Mouse (Mus musculus): Measurements from ENCODE around the gene Ifih1.

Ifih1 gene

DNA sequence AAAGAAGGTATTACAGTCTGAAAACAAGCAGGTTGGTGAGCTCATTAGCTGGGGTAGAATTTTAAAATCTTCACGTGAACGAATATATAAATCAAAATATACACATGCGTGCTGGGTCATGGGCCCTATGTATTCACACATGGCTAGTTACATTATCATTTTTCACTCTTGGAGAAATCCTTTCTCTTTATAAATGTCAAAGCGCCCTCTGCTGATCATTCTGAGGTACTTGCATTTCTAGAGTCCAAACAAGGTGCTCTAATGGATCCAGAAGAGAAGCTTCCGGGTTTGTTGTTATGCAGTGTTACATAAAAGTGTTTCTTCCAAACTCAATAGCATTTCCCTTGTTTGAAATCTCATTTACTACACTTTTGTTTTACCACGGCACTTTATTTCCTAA is 15.6 kb downstream of the Ifih1 start:
- DNase-seq (ENCODE audit: low read depth) = peak; percentile 72

DNA sequence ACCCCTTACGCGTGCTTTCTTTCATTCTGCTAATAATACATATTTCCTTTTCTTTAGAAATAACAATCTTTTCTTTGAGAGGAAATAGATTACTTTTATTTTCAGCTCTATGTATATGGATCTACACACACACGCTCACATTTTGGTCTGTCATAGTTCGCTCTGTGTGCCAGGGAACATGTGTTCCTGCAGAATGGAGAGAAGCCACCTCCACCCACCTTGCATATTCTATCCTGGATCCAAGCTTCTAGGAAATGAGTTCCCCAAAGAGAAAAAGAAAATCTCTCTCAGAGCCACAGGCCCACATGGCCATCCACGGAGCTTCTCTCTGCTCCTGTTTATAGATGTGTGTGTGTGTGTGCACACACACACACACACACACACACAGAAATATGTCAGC is 17.7 kb downstream of the Ifih1 start:
- DNase-seq (ENCODE audit: low read depth) = no peak

DNA sequence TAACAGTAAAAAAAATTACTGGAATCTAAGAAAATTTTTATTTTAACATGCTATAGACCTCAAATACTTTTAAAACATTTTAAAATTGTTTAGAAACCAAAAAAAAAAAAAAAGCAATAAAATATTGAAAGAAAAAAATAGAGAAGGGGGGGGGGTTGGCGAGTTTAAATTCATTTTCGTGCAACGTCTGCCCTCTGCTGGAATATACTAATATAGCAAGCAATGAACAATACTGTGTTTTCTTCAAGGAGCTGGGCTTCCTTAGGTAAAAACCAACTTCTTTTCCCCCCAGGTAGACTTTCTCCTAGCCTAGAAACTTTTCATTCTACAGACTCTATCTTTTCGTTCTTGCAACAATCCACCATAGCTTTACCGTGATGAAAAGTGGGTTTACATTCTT is 18.3 kb downstream of the Ifih1 start:
- peak; percentile 66 for DNase-seq (ENCODE audit: low read depth)

DNA sequence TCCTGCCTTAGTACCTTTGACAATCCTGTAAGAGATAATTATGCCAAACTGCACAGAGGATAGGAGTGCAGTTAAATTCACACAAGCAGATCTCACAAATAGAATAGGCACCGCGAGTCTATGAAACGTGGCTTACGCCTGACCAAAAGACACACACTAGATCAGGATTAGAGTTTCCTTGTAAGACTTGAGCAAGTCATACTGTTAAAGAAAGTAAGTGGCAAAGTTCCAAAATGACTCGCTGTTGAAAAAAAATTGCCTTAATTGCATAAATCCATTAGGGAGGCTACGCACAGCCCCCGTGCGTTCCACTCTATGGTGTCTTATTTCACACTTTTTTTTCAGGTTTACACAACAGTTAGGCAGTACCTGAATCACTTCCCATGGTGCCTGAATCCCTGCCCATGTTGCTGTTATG is 23.0 kb downstream of the Ifih1 start:
- no peak for DNase-seq (ENCODE audit: low read depth)

DNA sequence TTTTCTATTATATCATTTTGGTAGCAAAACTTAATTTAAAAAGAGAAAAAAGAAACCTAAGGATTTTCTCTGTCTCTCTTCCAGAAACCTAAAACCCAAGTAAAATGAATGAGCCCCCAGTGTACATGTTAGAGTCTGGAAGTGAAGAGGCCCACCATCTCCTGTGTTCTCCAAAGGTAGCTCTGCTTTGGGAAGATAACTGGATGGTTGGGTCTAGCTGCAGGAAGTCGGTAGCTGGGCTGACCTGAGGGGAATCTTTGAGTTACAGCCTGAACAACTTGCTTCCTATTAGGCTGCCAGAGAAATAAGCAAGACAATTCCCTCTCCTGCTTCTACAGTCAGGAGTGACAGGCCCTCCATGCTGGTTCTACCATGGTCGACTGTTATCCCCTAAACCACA is 26.4 kb downstream of the Ifih1 start:
- no peak for DNase-seq (ENCODE audit: low read depth)

DNA sequence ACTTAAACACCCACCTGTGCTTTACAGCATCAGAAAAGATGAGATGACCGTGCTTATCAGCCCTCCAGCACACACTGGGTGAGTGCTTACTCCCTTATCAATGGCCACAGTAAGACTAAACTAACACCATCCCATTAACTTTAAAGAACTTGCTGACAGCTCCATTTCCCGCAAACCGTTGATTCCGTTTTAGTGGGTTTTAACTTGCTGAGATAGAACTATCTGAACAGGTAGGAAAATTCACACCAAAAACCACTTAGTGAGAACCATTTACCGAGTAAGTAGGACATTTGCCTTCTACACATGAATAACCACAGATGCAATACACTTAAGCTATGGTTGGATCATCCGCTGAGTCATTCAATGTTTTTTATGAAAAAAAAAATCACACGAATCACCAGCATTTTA is 27.1 kb downstream of the Ifih1 start:
- no peak for DNase-seq (ENCODE audit: low read depth)

DNA sequence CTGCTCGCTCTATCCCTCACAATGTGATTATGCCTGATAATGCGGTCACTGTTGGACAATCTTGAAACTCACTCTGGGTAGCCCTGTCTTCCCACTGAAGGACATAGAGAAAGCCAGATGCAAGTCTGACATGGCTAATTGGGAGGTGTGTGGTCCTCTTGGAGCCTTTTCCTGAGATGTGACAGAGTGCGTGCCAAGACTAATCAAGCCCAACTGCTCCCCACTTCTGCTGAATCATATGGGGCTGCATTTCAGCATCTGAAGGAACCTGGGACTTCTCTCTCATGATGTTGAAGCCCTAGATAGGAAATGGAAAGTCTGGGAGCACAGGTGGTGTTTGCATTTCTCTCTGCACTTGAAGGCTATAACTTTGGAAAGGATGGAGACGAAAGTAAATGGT is 32.9 kb downstream of the Ifih1 start:
- DNase-seq (ENCODE audit: low read depth) = no peak

DNA sequence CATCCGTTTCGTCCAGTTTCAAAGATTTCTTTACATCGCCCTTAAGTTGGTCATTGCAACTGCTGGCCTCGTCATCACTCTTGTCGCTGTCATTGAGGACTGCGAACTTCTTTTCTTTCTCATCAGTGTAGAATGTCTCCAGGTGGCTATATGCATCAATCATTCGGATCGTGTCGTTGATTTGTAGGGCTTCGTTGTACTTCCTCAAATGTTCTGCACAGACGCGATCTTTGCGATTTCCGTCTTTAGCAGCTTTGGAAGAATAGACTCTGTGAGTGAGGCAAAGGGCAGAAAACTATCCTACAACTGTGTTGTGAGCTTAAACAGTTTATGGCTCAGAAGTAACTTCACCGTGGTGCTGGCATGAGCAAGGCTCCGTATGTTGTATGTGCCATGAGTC is 39.9 kb downstream of the Ifih1 start:
- no peak for DNase-seq (ENCODE audit: low read depth)

DNA sequence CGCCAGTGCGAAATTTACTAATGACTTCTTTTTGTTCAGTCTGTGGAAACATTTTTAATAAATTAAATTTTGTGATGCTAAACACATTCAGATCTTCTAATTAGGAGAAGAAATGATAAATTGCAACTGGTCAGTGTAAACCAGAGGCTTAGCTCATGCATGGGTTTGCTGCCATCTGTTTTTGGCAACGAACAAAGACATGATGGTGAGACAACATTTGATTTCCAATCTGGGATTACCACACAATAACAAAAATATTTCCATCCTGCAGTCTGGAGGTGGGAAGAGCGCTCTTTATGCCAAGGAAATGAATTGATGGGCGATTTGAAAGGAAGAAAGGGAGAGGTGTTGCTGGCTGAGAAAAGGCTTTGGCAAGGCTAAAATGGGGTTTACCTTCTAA is 42.5 kb downstream of the Ifih1 start:
- no peak for DNase-seq (ENCODE audit: low read depth)

DNA sequence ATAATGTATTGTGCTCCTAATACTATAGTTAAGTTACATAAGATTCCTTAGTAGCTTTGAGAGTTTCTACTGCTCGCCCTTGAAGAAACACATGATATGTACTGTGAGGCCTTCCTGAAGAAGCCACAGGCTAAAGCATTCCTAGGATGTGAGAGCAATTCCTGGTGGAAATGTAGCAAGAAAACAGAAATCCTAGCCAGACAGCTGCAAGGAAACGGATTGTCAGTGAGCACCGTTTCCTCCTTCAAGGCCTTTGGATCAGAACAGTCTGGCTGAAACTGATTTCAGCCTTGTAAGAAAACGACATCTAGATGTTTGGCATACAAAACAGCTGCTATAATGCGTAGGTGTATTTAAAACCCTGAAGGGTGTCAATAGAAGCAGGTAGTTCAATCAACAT is 49.5 kb downstream of the Ifih1 start:
- no peak for DNase-seq (ENCODE audit: low read depth)

DNA sequence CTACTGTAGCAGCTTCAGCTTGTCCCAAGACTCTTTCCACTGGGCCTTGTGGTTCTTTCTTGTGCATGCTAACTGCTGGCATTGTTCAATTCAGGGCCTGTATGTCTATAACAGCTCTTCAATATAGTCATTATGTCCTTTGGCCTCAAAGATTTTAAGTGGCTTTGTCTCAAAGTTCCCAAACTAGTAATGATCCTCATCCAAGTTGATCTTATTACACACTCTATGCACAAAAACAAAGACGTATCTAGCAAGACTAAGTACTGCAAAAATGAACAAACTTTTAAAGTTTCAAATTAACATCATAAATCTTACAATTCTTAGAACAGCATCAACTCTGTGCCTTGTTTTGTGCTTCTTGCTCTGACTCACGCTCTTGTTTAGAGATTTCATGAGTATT is 51.6 kb downstream of the Ifih1 start:
- no peak for DNase-seq (ENCODE audit: low read depth)

DNA sequence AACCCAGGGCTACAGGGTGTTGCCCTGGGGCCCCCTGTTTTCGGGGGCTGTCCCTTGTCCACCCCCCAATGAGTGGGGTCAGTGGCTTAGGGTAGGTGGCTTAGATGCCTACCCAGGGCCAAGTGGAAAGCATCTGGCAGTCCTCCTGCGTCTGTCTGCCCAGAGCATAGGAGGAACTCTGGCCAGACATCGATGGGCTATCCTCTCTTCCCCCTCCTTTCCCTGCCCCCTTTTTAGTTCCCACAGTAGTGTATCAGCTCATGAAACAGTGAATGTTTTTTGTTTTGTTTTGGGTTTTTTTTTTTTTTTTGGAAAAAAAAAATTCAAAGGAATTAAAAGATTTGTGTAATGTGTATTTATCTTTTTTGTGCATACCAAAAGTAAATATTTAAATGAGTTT is 54.5 kb downstream of the Ifih1 start:
- no peak for DNase-seq (ENCODE audit: low read depth)

DNA sequence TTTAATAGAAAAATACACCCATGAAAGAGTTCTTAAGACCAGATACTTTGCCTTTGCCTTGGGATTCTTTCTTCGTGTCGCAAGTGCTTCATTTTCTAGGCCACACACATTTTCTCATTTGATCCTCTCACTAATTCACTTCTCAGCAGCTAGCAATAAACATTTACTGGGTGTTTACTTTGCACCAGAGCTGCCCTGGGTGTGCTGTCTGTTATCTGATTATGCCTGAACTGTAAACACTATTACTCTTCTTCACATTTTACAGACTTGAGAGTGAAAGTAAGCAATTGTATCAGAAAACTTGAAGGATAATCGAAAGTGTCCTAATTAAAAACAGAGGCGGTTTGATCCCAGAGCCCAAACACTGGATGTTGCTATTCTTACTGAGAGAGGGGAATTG is 56.7 kb downstream of the Ifih1 start:
- DNase-seq (ENCODE audit: low read depth) = no peak

DNA sequence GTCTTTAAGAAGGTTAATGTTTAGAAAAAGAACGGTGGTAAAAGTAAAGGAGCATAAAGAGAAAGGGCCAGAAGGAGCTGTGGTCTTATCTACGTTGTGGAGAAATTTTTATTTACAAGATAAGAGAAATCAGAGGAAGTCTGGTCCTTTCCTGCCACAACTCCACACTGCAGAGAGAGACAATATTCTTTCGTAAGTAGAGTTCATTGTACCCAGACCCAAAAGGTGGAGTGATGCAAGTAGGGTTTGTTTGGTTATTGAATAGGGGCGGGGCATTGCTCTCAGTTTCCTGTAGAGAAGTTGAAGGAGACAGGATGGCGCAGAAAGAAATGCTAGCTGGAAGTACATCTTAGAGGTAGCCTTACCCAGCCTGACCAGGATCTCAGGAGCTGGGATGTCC is 60.3 kb downstream of the Ifih1 start:
- no peak for DNase-seq (ENCODE audit: low read depth)

DNA sequence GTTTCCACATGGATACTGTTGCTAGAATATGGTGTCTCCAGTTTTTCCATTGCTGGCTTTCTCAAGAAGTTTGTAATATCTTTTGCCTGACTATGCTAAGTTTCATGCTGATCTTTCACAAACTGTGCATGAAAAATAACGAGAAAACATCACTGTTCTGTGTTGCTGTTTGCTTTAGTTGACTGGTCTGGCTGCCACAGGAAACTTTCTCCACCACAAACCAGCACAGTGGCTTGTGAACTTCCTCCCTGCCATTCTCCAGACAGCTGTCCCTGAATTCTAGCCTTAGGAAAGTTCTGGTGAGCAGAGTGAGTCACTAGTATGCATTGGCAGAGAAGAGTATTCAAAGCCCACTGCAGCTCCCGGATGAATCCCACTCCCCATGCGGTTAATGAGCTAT is 71.1 kb downstream of the Ifih1 start:
- DNase-seq (ENCODE audit: low read depth) = no peak

DNA sequence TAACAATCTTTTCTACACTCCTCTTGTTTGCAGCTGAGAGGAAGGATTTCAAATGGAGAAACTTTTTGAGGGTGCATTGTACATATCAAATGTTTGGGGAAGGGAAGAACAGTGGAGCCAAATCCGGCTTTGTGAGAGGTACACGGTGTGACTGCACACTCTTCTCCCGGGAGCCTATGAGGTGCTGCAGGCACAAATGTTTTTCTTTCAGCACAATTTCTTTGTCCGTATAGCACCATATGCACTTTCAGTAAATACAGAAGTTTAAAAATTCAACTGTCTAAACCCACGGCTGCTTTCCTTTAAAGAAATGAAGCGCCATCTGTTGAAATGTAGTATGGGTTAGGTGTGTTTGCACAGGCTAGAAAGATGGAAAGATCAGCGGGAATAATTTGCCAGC is 71.8 kb downstream of the Ifih1 start:
- no peak for DNase-seq (ENCODE audit: low read depth)

DNA sequence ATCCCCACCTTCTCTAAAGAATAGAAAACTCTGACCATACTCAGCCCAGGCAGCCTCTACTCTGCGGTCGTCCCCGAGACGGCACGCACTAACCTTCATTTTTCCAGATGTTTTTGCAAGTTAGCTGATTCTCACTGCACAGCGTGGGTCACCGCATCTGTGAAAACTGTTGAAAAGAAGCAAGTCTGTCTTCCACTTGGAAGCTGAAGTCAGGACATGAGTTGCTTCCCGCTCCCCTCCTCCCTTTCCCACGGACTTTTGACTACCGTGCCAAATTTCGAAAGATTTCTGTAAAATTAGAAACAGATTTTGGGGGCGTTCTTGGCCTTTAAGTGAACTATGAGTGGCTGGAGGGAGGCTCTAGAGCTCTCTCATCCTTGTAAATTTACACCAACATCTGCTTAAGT is 72.3 kb downstream of the Ifih1 start, which contains the start of gene Fap:
TSS of gene Fap (minus strand) at position 323 of the 407 bp plus-strand sequence.
- DNase-seq (ENCODE audit: low read depth) = no peak

DNA sequence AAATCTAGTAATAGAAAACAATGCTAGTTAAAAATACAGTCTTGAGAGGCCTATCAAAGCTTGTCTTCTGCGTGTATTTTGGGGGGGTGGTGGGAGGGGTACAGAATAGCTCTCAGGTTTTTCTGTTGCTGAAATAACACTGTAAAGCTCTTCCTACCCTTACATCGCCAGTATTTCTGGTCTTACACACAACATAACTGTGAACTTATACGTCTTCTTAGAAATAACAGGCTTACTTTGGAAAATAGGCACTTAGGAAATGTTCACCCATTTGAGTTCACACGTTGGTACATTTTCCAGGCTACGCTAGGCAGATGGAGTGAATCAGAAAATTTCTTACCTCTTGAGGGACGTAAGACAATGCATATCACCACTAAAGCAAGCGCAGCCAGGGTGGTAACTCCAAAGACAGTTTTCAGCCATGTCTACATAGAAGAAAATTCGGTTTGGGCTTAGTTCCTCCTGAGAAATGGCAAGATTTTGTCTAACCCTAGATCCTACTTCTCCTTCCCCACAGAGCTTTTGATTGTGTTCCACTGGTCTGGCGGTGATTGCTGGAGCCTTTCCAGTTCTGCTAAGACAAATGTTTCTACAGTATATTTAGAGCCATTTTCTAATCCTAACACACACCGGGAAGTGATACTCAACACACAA is 72.8 kb downstream of the Ifih1 start:
- DNase-seq (ENCODE audit: low read depth) = no peak

DNA sequence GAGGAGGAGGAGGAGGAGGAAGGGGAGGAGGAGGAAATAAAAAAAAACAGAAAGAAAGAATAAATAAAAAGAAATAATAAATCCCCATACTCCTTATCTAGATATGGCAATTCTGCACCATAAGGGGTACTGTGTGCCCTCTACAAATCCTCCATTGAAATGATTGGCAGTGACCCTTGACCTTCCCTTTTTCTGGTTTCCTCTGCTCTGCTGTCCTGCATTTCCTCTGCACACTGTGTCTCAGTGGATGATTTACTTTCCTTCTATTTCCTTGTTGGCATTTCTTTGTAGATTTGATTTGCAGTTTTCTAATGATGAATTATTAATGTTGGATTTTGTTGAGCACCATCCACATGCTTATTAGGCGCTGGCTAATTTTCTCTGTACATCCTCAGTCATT is 81.4 kb downstream of the Ifih1 start:
- DNase-seq (ENCODE audit: low read depth) = no peak

DNA sequence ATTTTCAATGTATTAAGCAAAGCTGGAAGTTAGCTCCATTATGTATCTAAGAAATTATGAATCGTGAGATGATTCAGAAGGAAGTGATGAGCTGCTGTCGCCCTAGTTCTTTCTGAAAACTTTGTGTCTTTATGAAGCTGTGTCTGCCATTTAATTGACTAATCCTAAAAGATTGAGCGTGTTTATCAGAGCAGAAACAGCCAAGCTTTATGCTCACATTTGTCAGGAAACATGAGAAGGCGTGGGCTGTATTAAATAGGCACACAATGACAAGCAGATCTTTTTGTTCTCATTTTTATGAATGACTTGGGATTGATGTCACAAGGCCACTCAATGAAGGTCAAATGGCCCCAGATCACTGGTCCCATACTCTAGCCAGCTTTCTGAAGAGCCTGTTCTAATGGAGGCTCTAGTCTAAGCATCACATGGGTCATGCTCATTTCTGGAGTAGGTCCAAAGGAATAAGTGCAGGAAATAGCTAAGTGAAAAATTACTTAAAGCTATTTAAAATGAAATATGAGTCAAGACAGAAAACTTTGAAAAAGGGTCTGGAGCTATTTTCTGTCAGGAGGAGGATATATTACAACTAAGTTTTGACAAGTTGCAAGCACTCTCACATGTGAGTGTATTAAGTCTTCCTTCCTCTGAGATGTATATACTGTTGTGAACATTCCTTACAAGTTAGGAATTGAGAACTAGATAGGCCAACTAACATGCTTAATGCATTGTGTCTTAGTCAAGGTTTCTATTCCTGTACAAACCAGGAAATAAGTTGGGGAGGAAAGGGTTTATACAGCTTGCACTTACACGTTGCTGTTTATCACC is 83.2 kb downstream of the Ifih1 start:
- no peak for DNase-seq (ENCODE audit: low read depth)

DNA sequence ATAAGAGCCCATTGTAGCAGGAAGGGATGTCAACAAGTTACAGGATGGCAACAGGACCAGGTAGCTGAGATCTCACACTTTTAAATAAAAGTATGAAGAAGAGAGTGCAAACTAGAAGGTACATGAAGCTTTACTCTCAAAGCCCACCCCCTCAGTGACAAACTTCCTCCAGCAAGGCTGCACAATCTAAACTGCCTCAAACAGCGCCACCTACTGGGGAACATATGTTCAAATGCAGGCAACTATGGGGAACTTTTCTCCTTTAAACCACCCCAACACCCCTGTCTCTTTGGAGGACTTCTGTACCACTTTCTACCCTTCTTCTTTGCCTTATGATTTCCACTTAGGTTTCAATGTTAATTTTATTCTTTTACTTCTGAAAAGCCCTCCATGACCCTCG is 88.6 kb downstream of the Ifih1 start:
- DNase-seq (ENCODE audit: low read depth) = peak; percentile 2

DNA sequence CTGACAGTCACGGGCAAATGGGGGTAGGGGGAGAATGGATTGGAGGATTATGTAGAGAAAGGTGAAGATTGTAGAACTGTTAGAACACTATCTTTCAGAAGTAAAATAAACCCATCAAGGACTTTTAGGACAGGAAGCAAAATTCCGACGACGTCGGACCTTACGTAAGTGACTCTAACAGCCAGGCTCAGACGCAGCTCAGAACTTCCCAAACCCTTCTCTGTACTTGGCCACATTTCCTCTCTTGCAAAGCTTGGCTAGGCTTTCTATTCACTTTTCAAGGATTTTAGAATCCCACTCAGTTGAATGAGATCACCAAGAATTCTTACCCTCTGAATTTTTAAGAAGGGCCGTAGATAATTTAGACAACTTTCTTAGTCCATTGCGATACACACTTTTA is 89.7 kb downstream of the Ifih1 start:
- DNase-seq (ENCODE audit: low read depth) = no peak

DNA sequence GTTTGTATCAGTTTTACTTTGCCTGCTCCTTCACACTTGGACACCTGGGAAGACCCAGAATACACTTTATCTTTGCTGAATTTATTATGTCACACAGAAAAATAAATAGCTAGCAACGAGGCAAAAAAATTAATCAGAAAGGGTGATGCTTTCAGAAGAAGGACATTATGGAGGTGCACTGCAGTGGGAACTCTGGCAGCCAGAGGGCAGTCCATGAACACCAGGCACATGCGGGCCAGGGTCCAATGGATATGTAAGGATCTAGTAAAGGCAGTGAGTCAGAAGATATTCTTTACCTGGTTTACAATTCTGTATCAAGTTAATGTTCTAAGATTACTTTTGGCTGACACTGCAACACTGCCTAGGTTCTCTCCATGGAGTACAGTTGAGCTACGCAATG is 96.4 kb downstream of the Ifih1 start:
- DNase-seq (ENCODE audit: low read depth) = no peak

DNA sequence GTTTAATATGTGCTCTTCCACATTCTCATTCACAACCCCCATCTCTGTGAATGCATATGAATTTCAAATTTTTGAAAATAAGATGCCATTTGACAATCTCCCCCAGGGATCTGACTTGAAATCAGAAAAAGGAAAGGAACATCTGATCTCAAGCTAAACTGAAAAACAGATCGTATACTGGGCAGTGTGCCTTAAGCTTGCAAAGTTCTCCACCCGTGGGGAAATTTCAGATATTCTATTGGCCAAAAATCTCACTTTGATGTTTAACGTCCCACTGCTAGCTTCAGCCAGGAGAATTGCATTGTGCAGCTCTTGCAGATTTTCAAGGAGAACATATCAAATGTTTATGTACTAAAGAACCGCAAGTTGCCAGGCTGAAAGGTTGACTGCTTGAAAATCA is 96.9 kb downstream of the Ifih1 start:
- no peak for DNase-seq (ENCODE audit: low read depth)
